Comparison of ENCODE assay signal across 9 mouse cellular contexts in the genomic region with DNA sequence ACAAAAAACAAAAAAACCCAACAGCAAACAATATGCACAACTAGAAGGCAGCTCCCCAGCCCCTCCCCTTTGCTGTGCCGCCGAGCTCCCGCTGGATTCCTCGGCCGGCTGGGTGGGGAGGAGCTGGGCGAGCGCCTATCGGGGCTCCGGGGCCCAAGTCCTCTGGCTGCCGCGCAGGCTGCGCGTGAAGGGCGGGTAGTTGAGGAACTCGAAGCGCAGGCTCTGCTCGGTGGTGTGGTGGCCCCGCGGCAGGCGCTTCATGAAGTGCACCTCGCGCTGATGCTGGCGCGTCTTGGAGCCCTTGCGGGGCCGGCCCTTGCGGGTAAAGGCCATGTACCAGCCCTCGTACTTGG. TPM values are rescaled to one million over a fixed set of nuclear protein-coding genes. Genes with fewer than 3 reads are reported as not detected.
DNase-seq lines count a peak whose midpoint lies in the region; ATAC-seq lines count a peak whose summit lies in the region.
"Had no signal": no experiment of that assay in that cellular context is flagged by ENCODE, and none has a peak within 500 bp of the region (broad histone marks: within the 10 kb centered on the region; RNA-seq: fewer than 3 reads in every experiment).

No protein-coding gene starts in this region.

- intact Hi-C loops in gastrocnemius, postnatal 14 days (cut with DNase I; ENCODE audit: low total_unique reads): no loop called here

- no peaks in the 10 kb centered on the region for H3K36me3 ChIP-seq in forebrain, embryonic 16.5 days (ENCODE audit: control insufficient read depth, insufficient read depth)
- H3K36me3 ChIP-seq in intestine, embryonic 16.5 days (ENCODE audit: control insufficient read depth, insufficient read depth, low read length): no peaks in the 10 kb centered on the region
- H3K36me3 ChIP-seq in lung, embryonic 16.5 days (ENCODE audit: control insufficient read depth, insufficient read depth, low read length): no peaks in the 10 kb centered on the region

- peak; percentile 60 for DNase-seq in gastrocnemius, postnatal 14 days
- DNase-seq in gastrocnemius, adult 18-20 months (ENCODE audit: low spot score): no peak
- DNase-seq in Muller cell, postnatal 12 days (ENCODE audit: inconsistent ontology term): peak; percentile 76
- peak; percentile 66 for DNase-seq in retina, embryonic 14.5 days (ENCODE audit: low spot score)

- ATAC-seq in forebrain, embryonic 16.5 days: peak; percentile 68
- peak; percentile 92 for ATAC-seq in intestine, embryonic 16.5 days
- peak; percentile 85 for ATAC-seq in lung, embryonic 16.5 days (ENCODE audit: low read depth)
- ATAC-seq in erythroblast, adult 5-6 weeks (replicated peaks; ENCODE audit: low FRiP score, poor library complexity, severe bottlenecking): no peak
- ATAC-seq: Patski had no signal

- H3K4me1 ChIP-seq in forebrain, embryonic 16.5 days (replicated peaks; ENCODE audit: control insufficient read depth, insufficient read depth, low read length): peaks cover 11% of the 10 kb centered on the region
- H3K4me1 ChIP-seq in intestine, embryonic 16.5 days (ENCODE audit: control insufficient read depth, insufficient read depth, low read length): peaks cover 13% of the 10 kb centered on the region
- peaks cover 7% of the 10 kb centered on the region for H3K4me1 ChIP-seq in lung, embryonic 16.5 days (replicated peaks; ENCODE audit: control insufficient read depth, insufficient read depth, low read length)

- H3K9ac ChIP-seq in forebrain, embryonic 16.5 days (replicated peaks; ENCODE audit: low read depth, low read length): 0 out of 2 replicates have a peak overlapping the region, but pooled peaks have one; percentile 6
- peak overlapping the region; percentile 9; the same call in 1 of the 2 replicates for H3K9ac ChIP-seq in intestine, embryonic 16.5 days (ENCODE audit: low read depth, low read length)
- H3K9ac ChIP-seq in lung, embryonic 16.5 days (ENCODE audit: low read length): peak overlapping the region; percentile 17; the same call in 1 of the 2 replicates

- H3K27ac ChIP-seq in forebrain, embryonic 16.5 days (ENCODE audit: low read length): no peak overlapping the region
- no peak overlapping the region for H3K27ac ChIP-seq in intestine, embryonic 16.5 days (ENCODE audit: low read length)
- no peak overlapping the region for H3K27ac ChIP-seq in lung, embryonic 16.5 days (ENCODE audit: low read length)

- under 1% methylated on average over 28 of the region's 28 CpGs for WGBS in forebrain, embryonic 16.5 days
- 2% methylated on average over 28 of the region's 28 CpGs for WGBS in intestine, embryonic 16.5 days
- WGBS in lung, embryonic 16.5 days: under 1% methylated on average over 26 of the region's 28 CpGs

- H3K9me3 ChIP-seq in forebrain, embryonic 16.5 days (ENCODE audit: control insufficient read depth, low read length): no peaks in the 10 kb centered on the region
- no peaks in the 10 kb centered on the region for H3K9me3 ChIP-seq in intestine, embryonic 16.5 days (ENCODE audit: control insufficient read depth, low read length)
- H3K9me3 ChIP-seq in lung, embryonic 16.5 days (ENCODE audit: control insufficient read depth, low read length): no peaks in the 10 kb centered on the region

- peak overlapping the region; percentile 55 for H3K4me2 ChIP-seq in forebrain, embryonic 16.5 days (ENCODE audit: low read length)
- H3K4me2 ChIP-seq in intestine, embryonic 16.5 days (ENCODE audit: low read depth, low read length): peak overlapping the region; percentile 52
- peak overlapping the region; percentile 60 for H3K4me2 ChIP-seq in lung, embryonic 16.5 days (ENCODE audit: low read depth, low read length)

- H3K4me3 ChIP-seq in forebrain, embryonic 16.5 days (replicated peaks; ENCODE audit: low read length): peak overlapping the region; percentile 33
- H3K4me3 ChIP-seq in intestine, embryonic 16.5 days (ENCODE audit: low read length): peak overlapping the region; percentile 27
- H3K4me3 ChIP-seq in lung, embryonic 16.5 days (ENCODE audit: low read length): peak overlapping the region; percentile 30

- peaks cover 73% of the 10 kb centered on the region for H3K27me3 ChIP-seq in forebrain, embryonic 16.5 days (replicated peaks; ENCODE audit: control insufficient read depth, insufficient read depth, low read length)
- H3K27me3 ChIP-seq in intestine, embryonic 16.5 days (replicated peaks; ENCODE audit: control insufficient read depth, insufficient read depth, low read length): peaks cover 55% of the 10 kb centered on the region
- H3K27me3 ChIP-seq in lung, embryonic 16.5 days (ENCODE audit: control insufficient read depth, insufficient read depth, low read depth, low read length): peaks cover 50% of the 10 kb centered on the region

RNA-seq across cellular contexts. Expression of a gene that starts 5.9 kb away (rescaled TPM):
- total RNA-seq in gastrocnemius, postnatal 14 days (2021): not detected
- not detected for total RNA-seq in gastrocnemius, adult 18-20 months (2021)
- 0.31 and 0.43 TPM in 2 replicates for polyA plus RNA-seq in forebrain, embryonic 16.5 days (2015; fragmentation: Nextera tagmentation; extraction: Ambion mirVana)
- polyA plus RNA-seq in intestine, embryonic 16.5 days (2015; fragmentation: Nextera tagmentation; extraction: Ambion mirVana): 0.16 and 0.28 TPM in 2 replicates
- not detected in 2 replicates for polyA plus RNA-seq in lung, embryonic 16.5 days (2015; fragmentation: Nextera tagmentation; extraction: Ambion mirVana)
- total RNA-seq in erythroblast, adult 5-6 weeks (2015; ENCODE audit: low replicate concordance): not detected in 2 replicates
- total RNA-seq in erythroblast, adult 5-6 weeks (2017; ENCODE audit: low replicate concordance): not detected in 2 replicates

RNA-seq across cellular contexts. Expression of a gene that starts 12.6 kb away (rescaled TPM):
- 10 to 100 TPM; 10.4 to 15.8 TPM for total RNA-seq in gastrocnemius, postnatal 14 days (2021)
- total RNA-seq in gastrocnemius, adult 18-20 months (2021): 10 to 100 TPM; 10.1 to 11.0 TPM
- polyA plus RNA-seq in forebrain, embryonic 16.5 days (2015; fragmentation: Nextera tagmentation; extraction: Ambion mirVana): 6.7 and 10.6 TPM in 2 replicates
- polyA plus RNA-seq in intestine, embryonic 16.5 days (2015; fragmentation: Nextera tagmentation; extraction: Ambion mirVana): 13.1 and 13.5 TPM in 2 replicates
- polyA plus RNA-seq in lung, embryonic 16.5 days (2015; fragmentation: Nextera tagmentation; extraction: Ambion mirVana): 14.7 and 15.8 TPM in 2 replicates
- total RNA-seq in erythroblast, adult 5-6 weeks (2015; ENCODE audit: low replicate concordance): 11.1 and 12.3 TPM in 2 replicates
- total RNA-seq in erythroblast, adult 5-6 weeks (2017; ENCODE audit: low replicate concordance): 9.4 and 22.3 TPM in 2 replicates

RNA-seq across cellular contexts. Expression of a gene that starts 46.8 kb away (rescaled TPM):
- 10 to 100 TPM; 28.6 to 29.6 TPM for total RNA-seq in gastrocnemius, postnatal 14 days (2021)
- total RNA-seq in gastrocnemius, adult 18-20 months (2021): 10 to 100 TPM; 32.1 to 39.9 TPM
- polyA plus RNA-seq in forebrain, embryonic 16.5 days (2015; fragmentation: Nextera tagmentation; extraction: Ambion mirVana): 77.0 and 90.5 TPM in 2 replicates
- polyA plus RNA-seq in intestine, embryonic 16.5 days (2015; fragmentation: Nextera tagmentation; extraction: Ambion mirVana): 24.5 and 25.0 TPM in 2 replicates
- polyA plus RNA-seq in lung, embryonic 16.5 days (2015; fragmentation: Nextera tagmentation; extraction: Ambion mirVana): 47.0 and 48.5 TPM in 2 replicates
- total RNA-seq in erythroblast, adult 5-6 weeks (2015; ENCODE audit: low replicate concordance): 124 and 142 TPM in 2 replicates
- total RNA-seq in erythroblast, adult 5-6 weeks (2017; ENCODE audit: low replicate concordance): 257 and 309 TPM in 2 replicates
